Mouse (Mus musculus): ENCODE results near the gene Sept11.

GRCm38 (mm10) chr5:93048481-93049240 lies 44.6 kb upstream of the Sept11 start:
- TF ChIP-seq CTCF (IDR thresholded peaks at IDR 0.05; ENCODE audit: extremely low read depth, insufficient read depth, low read length) (no peak), POLR2A (IDR thresholded peaks at IDR 0.05; ENCODE audit: extremely low read depth, insufficient read depth, low read length) (no peak)
